Mouse (Mus musculus) layer of hippocampus, postnatal 36 days (tissue): ENCODE measurements around the gene Ifnb1. TPM values are rescaled to one million over a fixed set of nuclear protein-coding genes. Genes with fewer than 3 reads are reported as not detected.

Experiments
- DNase-seq, 2 experiments: peaks; one replicate each; pipeline ENCODE4 v3.0.0; 2022
- total RNA-seq, 2 experiments: library from RNA; stranded (reverse); gene quantifications; 2 replicates each; pipeline ENCODE4 v1.2.3; 2021

Ifnb1 gene
- total RNA-seq, 2 experiments from 2014 or later, result not detected

- no peak for DNase-seq
Measured at GRCm38 (mm10) chr4:88501247-88501646, 21.3 kb downstream of the Ifnb1 start.

GRCm38 (mm10) chr4:88496321-88497018 is 26.1 kb downstream of the Ifnb1 start:
- DNase-seq, result no peak

- DNase-seq, result no peak
Measured at GRCm38 (mm10) chr4:88489622-88490021, 33.0 kb downstream of the Ifnb1 start.

- DNase-seq, result no peak
Measured at GRCm38 (mm10) chr4:88488107-88488506, 34.5 kb downstream of the Ifnb1 start.

- no peak for DNase-seq
Measured at GRCm38 (mm10) chr4:88480130-88480529, 42.4 kb downstream of the Ifnb1 start.

- no peak for DNase-seq
Measured at GRCm38 (mm10) chr4:88478809-88479186, 43.8 kb downstream of the Ifnb1 start.

GRCm38 (mm10) chr4:88478177-88478808 is 44.3 kb downstream of the Ifnb1 start:
- DNase-seq, result no peak

- no peak for DNase-seq
Measured at GRCm38 (mm10) chr4:88476511-88477210, 45.9 kb downstream of the Ifnb1 start.

- no peak for DNase-seq
Measured at GRCm38 (mm10) chr4:88476084-88476483, 46.5 kb downstream of the Ifnb1 start.

Other genes starting within 250 kb of the Ifnb1 start
- 1 to 10 TPM; 1.4 to 1.6 TPM for gene Hacd4, start 83.8 kb downstream of the Ifnb1 start, total RNA-seq
- not detected for gene Ifna15, start 35.5 kb upstream of the Ifnb1 start, total RNA-seq
- not detected for gene Ifna14, start 49.0 kb upstream of the Ifnb1 start, total RNA-seq
- gene Ifna9, start 69.6 kb upstream of the Ifnb1 start, total RNA-seq, result not detected
- gene Ifna12, start 80.6 kb upstream of the Ifnb1 start, total RNA-seq, result not detected
- not detected for gene C87499, start 111.6 kb upstream of the Ifnb1 start, total RNA-seq
- not detected for gene Ifna13, start 121.7 kb upstream of the Ifnb1 start, total RNA-seq
- not detected for gene Ifna16, start 154.2 kb upstream of the Ifnb1 start, total RNA-seq
- gene Ifna2, start 161.1 kb upstream of the Ifnb1 start, total RNA-seq, result not detected
- not detected for gene Ifnab, start 168.6 kb upstream of the Ifnb1 start, total RNA-seq
- gene Gm26566, start 199.0 kb upstream of the Ifnb1 start, total RNA-seq, result 1 to 10 TPM in 1 of 2 experiments, under 1 TPM in 1; 0.90 to 1.5 TPM
- 100 to 1,000 TPM; 105 to 112 TPM for gene Klhl9, start 199.7 kb upstream of the Ifnb1 start, total RNA-seq
- not detected for gene Gm13271, start 232.1 kb upstream of the Ifnb1 start, total RNA-seq
- gene Gm13283, start 237.3 kb upstream of the Ifnb1 start, total RNA-seq, result not detected